Mouse (Mus musculus) hematopoietic stem cell, adult 5-6 weeks (primary cell): ENCODE measurements at regions not wholly inside any gene's neighbourhood (a gene's known extent, or its start where the extent isn't known, plus 50 kb on each side); places are given as distances from the start of the nearest gene placed in this dataset.

Experiments used
- ATAC-seq, 2 experiments: fragments of 125-278 bp in 1 of 2; replicated peaks in 1 of 2; 2 replicates each; pipeline ENCODE4 v1.8.0; 2016 to 2017; ENCODE audit warnings: inconsistent platforms in 2 of 2, mild to moderate bottlenecking in 2 of 2, moderate number of reproducible peaks in 2 of 2, low read depth in 1 of 2, moderate TSS enrichment in 1 of 2; ENCODE audit not compliant: low FRiP score in 2 of 2, poor library complexity in 2 of 2, severe bottlenecking in 2 of 2, insufficient read depth in 1 of 2, low TSS enrichment in 1 of 2

GRCm38 (mm10) chr12:12882931-12883553 lies 58.7 kb downstream of the Mycn start:
- no peak for ATAC-seq

GRCm38 (mm10) chr12:12878031-12878430 lies 63.7 kb downstream of the Mycn start:
- ATAC-seq, result peak in 1 of 2 experiments; percentile 32; a peak in 1 of 4 replicates

DNA sequence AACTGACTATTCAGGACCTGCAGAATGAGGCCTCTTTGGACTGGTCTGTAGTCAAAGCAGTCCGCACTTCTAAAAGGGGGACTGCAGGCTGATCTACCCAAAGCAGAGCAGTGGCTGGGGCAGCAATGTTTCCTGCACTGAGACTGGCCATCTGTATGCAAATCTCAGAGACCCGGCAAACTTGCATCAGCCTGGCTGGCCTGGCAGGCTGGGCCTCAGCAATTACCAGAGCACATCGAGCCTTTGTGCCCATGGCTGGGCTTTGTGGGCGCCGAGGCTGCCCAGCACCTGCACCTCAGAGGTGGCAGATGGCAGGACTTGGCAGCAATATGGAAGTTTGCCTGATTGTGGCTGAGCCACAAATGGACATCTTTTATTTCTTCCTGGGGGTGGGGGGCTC lies 64.2 kb downstream of the Mycn start:
- ATAC-seq, result no peak

DNA sequence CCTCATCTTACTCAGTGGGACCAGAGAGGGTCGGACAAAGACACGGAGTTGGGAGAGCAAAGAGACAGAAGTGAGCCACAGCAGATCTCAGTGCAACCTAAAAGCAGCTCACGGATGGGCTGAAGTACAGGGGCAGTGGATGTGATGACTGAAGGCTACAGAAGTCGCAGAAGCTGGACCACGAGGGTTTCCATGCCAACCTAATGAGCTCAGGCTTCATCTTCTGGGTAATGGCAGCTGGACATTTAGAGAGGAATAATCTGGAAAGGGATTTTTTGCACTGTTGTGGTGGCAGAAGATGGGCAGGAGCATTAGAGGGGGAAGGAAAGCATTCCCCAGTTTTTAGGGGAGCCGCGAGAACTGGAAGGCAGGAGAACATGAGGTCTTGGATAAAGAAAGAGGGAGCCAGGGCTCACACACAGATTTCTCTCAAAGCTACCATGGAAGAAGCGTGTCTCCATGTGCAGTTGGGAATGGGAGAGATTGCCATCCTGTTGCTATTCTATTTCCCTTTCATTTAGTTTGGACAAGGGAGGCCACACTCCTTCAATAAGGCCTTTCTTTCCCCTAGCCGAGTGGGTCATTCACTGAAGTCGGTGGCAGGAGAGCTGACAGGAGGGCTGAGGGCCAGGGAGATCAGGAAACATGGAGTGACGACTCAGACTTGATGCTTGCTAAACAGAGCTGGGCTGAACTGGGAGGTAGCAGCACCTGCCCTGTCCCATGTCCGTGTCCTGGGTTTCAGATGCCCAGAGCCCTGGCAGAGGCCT lies 65.6 kb downstream of the Mycn start:
- no peak for ATAC-seq

GRCm38 (mm10) chr12:12873551-12873950 lies 68.2 kb downstream of the Mycn start:
- no peak for ATAC-seq

- no peak for ATAC-seq
Observed at GRCm38 (mm10) chr12:12872974-12873373, 68.7 kb downstream of the Mycn start.

DNA sequence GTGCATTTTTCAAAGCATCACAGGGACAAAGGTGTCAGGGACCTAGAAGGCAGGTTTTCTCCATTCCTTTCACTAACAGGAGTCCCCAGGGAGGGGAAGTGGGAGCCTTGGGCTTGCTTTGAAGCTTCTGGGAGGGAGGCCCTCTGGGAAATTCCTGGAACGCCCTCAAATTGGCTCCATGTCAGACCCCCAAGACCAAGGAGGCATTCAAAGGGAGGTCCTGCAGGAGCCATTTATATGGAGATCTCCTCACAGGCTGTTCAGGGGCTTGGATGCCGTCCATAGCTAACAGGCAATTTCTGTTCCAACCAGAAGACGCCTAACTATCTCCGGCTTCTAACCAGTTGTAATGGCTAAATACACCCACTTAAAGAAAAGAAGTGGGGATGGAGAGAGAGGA lies 70.4 kb downstream of the Mycn start:
- no peak for ATAC-seq

GRCm38 (mm10) chr12:12866590-12866989 lies 75.1 kb downstream of the Mycn start:
- ATAC-seq, result no peak

- no peak for ATAC-seq
Observed at GRCm38 (mm10) chr12:12850681-12851080, 91.0 kb downstream of the Mycn start.

DNA sequence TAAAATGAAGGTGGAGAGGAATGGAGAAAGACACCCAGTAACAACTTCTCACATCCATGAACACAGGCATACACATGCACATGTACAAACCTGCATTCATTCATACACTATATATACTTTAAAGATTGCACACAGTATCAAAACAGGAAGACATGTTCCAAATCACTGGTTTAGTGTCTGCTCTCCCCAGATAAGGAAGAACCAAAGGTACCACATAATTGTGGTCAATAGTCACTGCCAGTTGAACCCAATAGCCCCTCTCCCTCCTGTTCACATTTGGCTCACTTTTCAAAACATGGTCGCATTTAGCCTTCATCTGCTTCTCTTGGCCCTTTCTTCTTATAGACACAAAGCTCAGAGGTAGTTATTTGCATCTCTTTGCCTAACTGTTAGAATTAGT lies 95.0 kb downstream of the Mycn start:
- peak; percentile 51 to 56; a peak in 3 of 4 replicates for ATAC-seq

DNA sequence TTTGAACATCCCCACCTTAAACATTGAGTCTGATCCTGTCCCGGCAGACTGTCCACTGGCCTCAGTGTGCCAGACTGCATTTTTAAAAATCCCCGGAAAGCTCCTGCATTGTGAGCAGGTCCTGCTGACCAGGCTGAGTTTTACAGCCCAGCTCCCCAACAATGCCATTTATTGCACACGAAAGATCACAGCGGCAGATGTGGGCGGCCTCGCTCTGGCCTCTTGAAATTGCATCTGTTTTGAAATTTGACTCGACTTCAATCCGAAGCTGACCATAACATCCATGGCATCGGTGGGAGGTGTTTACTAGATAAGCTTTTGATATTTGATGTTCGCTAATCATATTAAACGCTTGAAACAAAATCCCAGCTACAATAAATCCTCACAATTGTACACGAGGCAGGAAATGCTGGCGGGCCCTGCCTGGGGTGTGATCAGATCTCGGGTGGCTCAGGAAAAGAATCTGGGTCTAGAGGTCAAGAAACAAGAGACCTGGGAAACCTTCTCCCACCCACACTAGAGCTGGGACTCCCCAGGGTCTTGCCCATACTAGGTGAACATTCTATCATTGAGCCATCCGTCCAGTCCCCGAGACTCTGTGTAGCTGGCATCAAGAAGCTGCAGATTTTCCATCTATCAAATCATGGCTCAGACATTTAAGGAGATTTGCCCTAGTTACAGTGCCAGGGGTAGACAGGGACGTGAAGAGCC lies 99.3 kb downstream of the Mycn start:
- no peak for ATAC-seq

DNA sequence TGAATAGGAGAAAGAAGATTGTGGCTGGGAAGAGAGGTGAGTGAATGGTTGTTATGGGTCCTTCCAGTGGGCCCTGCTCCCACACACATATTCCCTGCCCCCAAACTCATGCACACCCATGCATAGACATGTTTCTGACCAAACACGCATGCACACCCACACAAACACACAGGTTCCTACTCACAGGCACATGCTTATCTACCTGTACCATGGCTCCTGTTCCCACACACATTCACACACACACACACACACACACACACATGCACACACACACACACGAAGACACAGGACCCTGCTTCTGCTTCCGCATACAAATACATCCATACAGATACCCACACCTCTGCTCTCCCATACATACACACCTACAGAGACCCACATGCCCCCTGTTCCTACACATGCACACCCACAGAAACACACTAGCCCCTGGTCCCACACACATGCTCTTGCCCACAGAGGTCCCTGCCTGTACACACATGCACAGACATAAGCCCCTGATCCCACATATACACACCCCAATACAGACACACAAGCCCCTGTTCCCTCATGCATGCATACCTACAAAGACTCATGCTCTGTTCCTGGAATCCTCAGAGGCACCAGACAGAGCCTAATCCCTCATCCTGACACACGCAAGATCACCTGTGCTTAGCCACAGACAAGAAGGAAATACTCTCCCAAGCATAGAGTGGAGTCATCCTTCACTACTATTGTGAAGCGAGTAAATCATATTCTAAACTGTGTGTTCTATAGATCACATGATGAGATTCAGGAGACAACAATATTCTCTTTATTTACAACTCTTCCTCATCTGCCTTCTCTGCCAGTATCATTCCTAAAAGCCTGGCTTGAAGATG lies 100.1 kb downstream of the Mycn start:
- ATAC-seq, result no peak

GRCm38 (mm10) chr12:12840661-12841384 lies 100.9 kb downstream of the Mycn start:
- ATAC-seq, result no peak

GRCm38 (mm10) chr12:12837775-12838174 lies 103.9 kb downstream of the Mycn start:
- ATAC-seq, result no peak

- no peak for ATAC-seq
Observed at GRCm38 (mm10) chr12:12827821-12828641, 113.7 kb downstream of the Mycn start.

DNA sequence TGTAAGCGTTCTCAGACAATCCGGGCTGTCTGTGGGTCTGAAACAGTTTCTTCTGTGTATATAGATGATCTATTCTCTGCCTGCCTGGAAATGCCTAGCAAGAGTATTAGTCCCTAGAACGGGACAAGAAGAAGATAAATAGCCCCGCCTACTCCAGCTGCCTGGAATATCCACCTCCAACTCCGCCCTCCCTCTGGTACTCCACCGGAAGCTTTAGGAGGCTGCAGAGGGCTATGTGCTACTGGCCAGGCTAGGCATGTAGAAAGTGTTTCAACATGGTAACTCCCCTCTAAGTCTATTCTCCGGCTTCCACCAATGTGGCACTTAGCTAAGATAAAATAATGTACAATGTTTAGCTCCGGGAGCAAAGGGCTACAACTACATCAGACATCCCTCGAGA lies 114.3 kb downstream of the Mycn start:
- ATAC-seq, result no peak
